Mouse (Mus musculus) Patski (cell line): ENCODE data around the gene Ccdc141. TPM values are rescaled to one million over a fixed set of nuclear protein-coding genes. Genes with fewer than 3 reads are reported as not detected.

Experiments
- ATAC-seq: fragments of 100-300 bp; one replicate; pipeline ENCODE4 v1.8.0; 2021
- CTCF ChIA-PET: fragments of 350-600 bp; sonication (Branson Sonifier 250); formaldehyde crosslinking; loops from one replicate; lab custom pipeline; 2022; ENCODE audit warnings: inconsistent platforms; lab: Charles Lee
- POLR2A ChIA-PET: fragments of 350-600 bp; sonication (Branson Sonifier 250); formaldehyde crosslinking; loops from one replicate; lab custom pipeline; 2022; ENCODE audit warnings: antibody characterized with exemption, inconsistent platforms; lab: Charles Lee
- DNase-seq: peaks from one replicate; pipeline ENCODE4 v3.0.0-alpha.2; 2011; ENCODE audit warnings: low read depth, low spot score
- H3K27me3 ChIP-seq: fragments of 371-371 bp; one replicate; pipeline ENCODE4 v1.5.1; 2021
- CTCF ChIP-seq: fragments of 100-300 bp; IDR thresholded peaks from one replicate; pipeline ENCODE4 v1.5.1; 2021
- in situ Hi-C: fragments of 300-500 bp; cut with MboI; formaldehyde crosslinking; loops from 3 replicates; pipeline ENCODE4 v1.11.1; 2018; ENCODE audit warnings: low pct_unique_long_range_greater_than_20kb, mixed read lengths
- polyA plus RNA-seq: library from polyadenylated mRNA; unstranded; gene quantifications from one replicate; pipeline ENCODE4 v1.2.3, GENCODE M21; 2021

The Ccdc141 gene
- polyA plus RNA-seq, 1 experiment from 2014 or later, result 0.56 TPM

DNA sequence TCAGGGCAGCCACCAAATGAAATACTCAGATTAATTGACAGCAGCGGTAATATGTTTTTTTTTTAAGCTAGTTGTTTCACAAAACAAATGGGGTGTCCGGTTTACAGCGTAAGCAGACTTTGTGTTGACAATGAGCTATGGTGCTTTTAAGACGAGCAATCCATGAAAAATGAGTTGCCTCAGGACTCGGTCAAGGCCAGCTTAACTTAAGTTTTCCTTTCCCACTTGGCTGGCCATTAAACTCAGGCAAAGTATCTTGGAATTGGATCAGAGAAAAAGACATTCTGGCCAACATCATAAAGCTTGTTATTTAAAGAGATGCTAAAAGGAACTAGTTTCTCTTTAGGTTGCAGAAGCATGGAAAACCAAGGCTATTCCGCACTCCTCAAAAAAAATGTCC lies 26.9 kb downstream of the Ccdc141 start:
- no peaks in the 10 kb centered on the region for H3K27me3 ChIP-seq
- DNase-seq (no peak), ATAC-seq (no peak)
- CTCF ChIA-PET, result interaction anchor here (0.7 kb wide), 1 partner anchor 24 kb away, joined by 3 read pairs; no protein-coding TSS in a partner anchor
- in situ Hi-C loops, result no loop called here
- no peak for TF ChIP-seq CTCF
- POLR2A ChIA-PET, result no interaction called here

DNA sequence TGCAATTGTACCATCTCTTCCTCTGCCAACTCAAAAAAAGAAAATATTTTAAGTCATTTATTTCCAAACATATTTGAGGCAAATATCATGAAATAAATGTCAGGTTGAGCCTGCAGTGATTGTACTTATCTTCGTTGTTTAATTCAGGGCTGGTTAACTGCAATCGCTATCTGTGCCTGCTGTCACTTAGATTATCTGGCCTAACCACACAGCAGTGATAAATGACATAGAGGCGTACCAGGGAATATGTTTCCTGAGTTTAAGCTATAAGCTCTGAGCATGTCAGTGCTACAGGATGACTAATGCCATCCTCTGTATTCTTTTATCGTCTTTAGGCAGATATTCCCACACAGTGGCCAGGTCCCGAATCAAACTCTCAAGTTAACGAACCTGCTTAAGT lies 31.6 kb downstream of the Ccdc141 start:
- no peak for TF ChIP-seq CTCF
- in situ Hi-C loops, result no loop called here
- ATAC-seq (no peak), DNase-seq (no peak)
- ChIA-PET POLR2A (no interaction called here), CTCF (no interaction called here)
- no peaks in the 10 kb centered on the region for H3K27me3 ChIP-seq

DNA sequence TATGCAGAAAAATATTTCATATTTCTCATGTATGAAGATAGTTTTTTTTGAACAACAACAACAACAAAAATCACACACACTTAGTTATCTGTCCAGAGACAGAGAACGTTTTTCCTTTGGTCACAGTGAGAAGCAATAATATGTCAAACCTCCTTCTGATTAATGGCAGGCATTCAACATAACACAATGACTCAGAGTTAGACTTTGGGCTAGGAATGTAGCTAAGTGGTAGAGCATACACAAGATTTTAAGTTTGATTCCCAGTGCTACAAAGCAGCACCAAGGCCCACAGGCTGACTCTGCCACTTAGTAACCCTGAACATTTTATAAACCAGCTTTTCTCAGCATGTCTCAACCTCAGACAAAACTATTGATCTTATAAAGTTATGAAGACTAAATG lies 35.5 kb downstream of the Ccdc141 start:
- in situ Hi-C loops, result no loop called here
- DNase-seq (no peak), ATAC-seq (no peak)
- ChIA-PET CTCF (interaction anchor here (1.0 kb wide), 1 partner anchor 47 kb away, joined by 3 read pairs; no protein-coding TSS in a partner anchor), POLR2A (no interaction called here)
- no peak for TF ChIP-seq CTCF
- no peaks in the 10 kb centered on the region for H3K27me3 ChIP-seq

DNA sequence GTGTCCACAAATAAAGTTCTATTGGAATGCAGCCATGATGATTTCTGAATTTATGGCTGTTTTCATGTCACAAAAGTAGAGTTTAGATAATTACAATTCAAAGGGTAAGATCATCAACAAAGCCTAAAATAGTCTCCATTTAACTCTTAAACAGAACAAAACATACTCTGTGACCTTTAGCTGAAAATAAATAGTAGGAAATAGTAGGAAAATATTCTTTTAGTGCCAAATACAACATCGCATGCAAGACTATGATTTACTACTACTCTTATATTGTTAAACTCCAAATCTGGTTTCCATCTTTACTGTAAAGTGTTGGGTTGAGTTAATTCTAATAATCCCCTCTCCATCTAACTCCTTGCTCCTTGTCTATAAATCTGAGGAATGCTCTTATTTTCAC lies 37.0 kb downstream of the Ccdc141 start:
- no peak for DNase-seq
- POLR2A ChIA-PET, result no interaction called here
- H3K27me3 ChIP-seq, result no peaks in the 10 kb centered on the region
- ATAC-seq, result no peak
- in situ Hi-C loops, result no loop called here
- TF ChIP-seq CTCF, result no peak
- CTCF ChIA-PET, result no interaction called here

DNA sequence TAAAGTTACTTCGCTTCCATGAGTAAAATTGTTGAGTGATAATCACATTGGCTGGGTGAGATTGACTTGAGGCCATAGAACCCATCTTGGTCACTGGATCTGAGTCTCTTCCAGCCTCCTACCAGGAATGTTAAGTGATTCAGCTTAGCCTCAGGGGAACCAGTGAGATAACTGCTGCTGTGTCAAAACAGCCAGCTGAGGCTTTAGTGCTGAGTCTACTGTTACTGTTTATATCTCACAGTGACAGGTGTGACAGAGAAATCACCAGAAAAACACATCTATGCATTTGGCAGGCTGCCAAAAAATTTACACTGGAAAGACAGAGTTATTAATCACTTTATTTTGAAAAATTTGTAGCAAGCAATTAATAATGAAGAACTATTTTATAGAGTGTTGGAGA lies 43.5 kb downstream of the Ccdc141 start:
- TF ChIP-seq CTCF, result no peak
- in situ Hi-C loops, result no loop called here
- DNase-seq (no peak), ATAC-seq (peak; percentile 73)
- CTCF ChIA-PET, result interaction anchor here (1.4 kb wide), 1 partner anchor 11 kb away, joined by 10 read pairs; no protein-coding TSS in a partner anchor
- H3K27me3 ChIP-seq, result no peaks in the 10 kb centered on the region
- POLR2A ChIA-PET, result no interaction called here

DNA sequence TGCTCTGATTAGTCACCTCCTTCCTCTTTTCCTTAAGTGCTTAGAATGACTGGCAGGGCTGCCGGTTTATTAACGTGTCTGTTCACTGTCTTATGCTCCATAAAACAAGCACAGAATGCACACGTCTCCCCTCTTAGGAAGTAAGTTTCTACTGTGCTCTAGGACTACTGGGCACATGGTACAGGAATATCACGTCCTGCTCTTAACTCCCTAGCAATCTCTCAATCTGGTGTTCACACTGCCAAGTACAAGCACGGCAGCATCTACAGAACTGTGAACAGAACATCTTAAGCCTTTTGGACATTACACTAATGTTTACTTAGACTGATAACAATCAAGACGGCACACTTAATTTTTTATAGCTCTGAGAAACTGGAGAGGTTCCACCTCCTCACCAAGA lies 52.3 kb downstream of the Ccdc141 start:
- POLR2A ChIA-PET, result no interaction called here
- ATAC-seq (no peak), DNase-seq (no peak)
- in situ Hi-C loops, result no loop called here
- no peak for TF ChIP-seq CTCF
- H3K27me3 ChIP-seq, result no peaks in the 10 kb centered on the region
- CTCF ChIA-PET, result no interaction called here

DNA sequence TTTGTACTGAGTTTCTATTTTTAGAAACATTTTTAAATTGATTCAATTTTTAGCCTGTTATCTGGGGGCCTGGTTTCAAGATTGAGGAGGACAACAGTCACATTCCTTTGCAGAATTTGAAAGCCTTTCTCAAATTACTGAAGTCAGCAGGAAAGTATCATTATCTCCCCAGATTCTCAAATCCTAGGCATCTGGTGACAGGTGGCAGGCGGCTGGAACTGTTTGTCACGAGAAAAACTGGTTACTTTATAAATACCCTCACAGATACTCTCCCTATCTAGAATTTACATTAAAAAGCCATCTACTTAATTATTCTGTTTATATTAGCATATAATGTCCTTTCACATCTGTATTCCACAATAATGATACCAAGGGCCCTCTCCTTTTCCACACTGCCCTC lies 56.1 kb downstream of the Ccdc141 start:
- no peak for TF ChIP-seq CTCF
- ChIA-PET POLR2A (no interaction called here), CTCF (no interaction called here)
- in situ Hi-C loops, result no loop called here
- ATAC-seq (no peak), DNase-seq (no peak)
- H3K27me3 ChIP-seq, result no peaks in the 10 kb centered on the region

DNA sequence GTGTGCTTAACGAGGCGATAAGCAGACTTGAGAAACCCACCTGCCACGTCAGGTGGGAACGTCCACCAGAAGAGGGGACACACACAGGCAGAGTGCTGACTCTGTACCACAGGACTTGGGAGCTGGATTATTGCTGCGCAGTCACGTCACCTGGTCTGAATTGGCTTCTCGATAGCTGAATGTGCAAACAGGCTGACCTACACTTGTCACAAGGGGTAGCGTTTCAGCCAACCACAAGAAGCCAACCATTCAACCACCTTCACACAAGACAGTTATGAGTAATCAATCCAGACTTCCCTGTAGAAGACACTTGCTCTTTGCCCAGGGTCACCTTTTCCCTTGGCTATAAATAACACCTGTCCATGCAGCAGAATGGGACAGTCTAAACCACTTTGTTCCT lies 56.6 kb downstream of the Ccdc141 start:
- no peak for TF ChIP-seq CTCF
- POLR2A ChIA-PET, result no interaction called here
- CTCF ChIA-PET, result no interaction called here
- no peaks in the 10 kb centered on the region for H3K27me3 ChIP-seq
- in situ Hi-C loops, result no loop called here
- DNase-seq, result no peak
- no peak for ATAC-seq

DNA sequence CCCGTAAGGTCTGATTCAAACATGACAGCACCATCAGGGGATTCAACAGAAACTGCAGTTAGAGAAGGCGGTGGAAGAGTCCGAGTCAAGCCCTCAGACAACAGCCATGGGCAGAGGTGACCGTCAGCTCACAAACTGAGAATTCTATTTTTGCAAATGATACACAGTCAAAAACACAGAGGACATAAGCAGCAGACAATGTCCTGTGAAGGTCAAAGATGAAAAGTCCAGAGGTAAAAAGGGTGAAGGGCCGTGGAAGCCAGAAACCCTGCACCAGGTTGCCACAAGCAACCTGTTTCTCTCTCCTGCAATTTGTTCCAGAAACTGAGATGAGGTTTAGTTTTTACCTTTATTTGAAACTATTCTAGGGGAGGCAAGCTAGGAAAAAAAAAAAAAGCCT lies 57.4 kb downstream of the Ccdc141 start:
- CTCF ChIA-PET, result no interaction called here
- ATAC-seq, result no peak
- no peaks in the 10 kb centered on the region for H3K27me3 ChIP-seq
- POLR2A ChIA-PET, result no interaction called here
- no peak for TF ChIP-seq CTCF
- no peak for DNase-seq
- in situ Hi-C loops, result no loop called here

DNA sequence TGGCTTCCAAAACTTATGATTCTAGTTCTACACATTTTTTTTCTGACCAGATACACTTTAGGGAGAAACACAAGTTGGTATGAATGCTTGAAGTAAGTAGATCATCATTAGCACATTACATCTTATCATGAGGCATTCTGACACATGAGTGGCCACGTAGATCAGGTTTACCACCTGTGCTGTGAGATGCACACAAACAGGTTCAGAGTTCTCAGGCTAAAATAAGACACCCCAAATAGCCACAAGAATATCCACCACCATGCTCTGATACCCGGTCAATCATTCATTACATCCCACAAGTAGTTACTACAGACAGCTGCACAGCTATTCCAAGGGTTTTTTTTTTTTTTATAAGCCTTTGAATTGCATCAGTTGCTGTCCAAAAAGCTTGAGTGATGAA lies 59.3 kb downstream of the Ccdc141 start:
- DNase-seq (no peak), ATAC-seq (no peak)
- H3K27me3 ChIP-seq, result no peaks in the 10 kb centered on the region
- POLR2A ChIA-PET, result no interaction called here
- CTCF ChIA-PET, result no interaction called here
- TF ChIP-seq CTCF, result no peak
- in situ Hi-C loops, result no loop called here

DNA sequence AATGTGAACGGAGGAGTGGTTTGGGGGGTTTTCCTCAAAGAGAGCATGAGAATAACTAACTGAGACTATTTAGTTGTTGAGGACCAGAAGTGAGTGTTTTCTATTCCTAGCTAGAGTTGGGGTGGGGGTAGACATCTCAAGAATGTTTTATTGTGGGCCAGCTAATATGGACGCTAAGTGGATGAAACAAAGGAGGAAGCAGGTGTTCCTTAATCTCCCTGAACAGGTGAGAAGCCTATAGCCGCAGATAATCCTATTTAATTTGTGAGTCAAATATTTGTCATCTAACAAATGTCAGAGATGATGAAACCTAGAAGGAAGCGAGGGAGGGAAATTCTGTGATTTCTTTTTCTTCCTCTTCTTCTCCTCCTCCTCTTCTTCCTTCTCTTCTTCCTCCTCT lies 60.1 kb downstream of the Ccdc141 start:
- DNase-seq (no peak), ATAC-seq (no peak)
- ChIA-PET CTCF (no interaction called here), POLR2A (no interaction called here)
- in situ Hi-C loops, result no loop called here
- H3K27me3 ChIP-seq, result no peaks in the 10 kb centered on the region
- TF ChIP-seq CTCF, result no peak

DNA sequence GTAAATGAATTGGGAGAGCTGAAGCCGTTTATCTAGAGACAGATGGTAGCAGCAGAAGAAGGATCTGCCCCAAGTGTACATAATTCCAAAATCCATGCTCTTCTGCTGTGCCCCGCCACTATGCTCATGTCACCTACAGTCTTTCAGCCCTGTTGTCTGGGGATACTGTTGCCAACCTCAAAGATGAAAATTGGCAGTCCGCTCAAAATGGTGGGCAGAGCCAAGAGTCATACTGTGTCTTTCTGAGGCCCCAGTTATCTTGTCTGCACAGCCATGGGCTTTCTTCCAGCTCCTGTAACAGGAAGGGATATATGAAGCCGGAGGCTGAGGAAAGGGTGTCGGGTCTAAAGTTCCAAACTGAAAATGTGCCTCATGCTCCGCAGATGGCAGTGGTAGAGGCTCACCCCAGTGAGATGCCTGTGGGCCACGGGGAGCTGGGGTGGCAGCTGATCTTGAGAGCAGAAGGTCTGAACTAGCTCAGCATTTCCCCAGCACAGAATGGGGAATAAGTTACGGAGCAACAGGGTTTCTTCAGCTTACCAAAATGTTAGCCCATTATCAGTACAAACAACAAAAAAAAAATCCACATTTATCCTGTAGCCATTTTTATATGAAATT lies 60.8 kb downstream of the Ccdc141 start:
- DNase-seq, result no peak
- POLR2A ChIA-PET, result no interaction called here
- no peak for TF ChIP-seq CTCF

More for the DNA sequence above, 60.8 kb downstream of the Ccdc141 start:
- in situ Hi-C loops, result no loop called here
- H3K27me3 ChIP-seq, result no peaks in the 10 kb centered on the region
- CTCF ChIA-PET, result no interaction called here
- ATAC-seq, result no peak
